Mouse (Mus musculus) heart, postnatal 14 days (tissue): ENCODE measurements around the gene BC004004. TPM values are rescaled to one million over a fixed set of nuclear protein-coding genes. Genes with fewer than 3 reads are reported as not detected.
A peak's percentile ranks its signal among the peaks of the same experiment; 100 is the strongest.
"Not testable (repeated sequence)": the region's sequence is repeated elsewhere in the genome, so short reads cannot be mapped to it uniquely, and the experiment has no call there.

Experiments
- DNase-seq, 2 experiments: peaks; one replicate each; pipeline ENCODE4 v3.0.0; 2021 to 2022
- intact Hi-C: fragments of 180-260 bp; cut with DNase I; formaldehyde crosslinking; loops from one replicate; pipeline ENCODE4 v1.15.1; 2025
- total RNA-seq, 2 experiments: library from RNA; stranded (reverse); gene quantifications; 2 replicates each; pipeline ENCODE4 v1.2.3; 2021

The BC004004 gene
- total RNA-seq, 2 experiments from 2014 or later = 189 to 195 TPM

- intact Hi-C loops = loop anchor here (1.0 kb wide), 1 partner anchor 77 kb away; no protein-coding TSS in a partner anchor
Measured at GRCm38 (mm10) chr17:29293807-29294605, 25.4 kb downstream of the BC004004 start.

GRCm38 (mm10) chr17:29295835-29296234, 27.2 kb downstream of the BC004004 start:
- intact Hi-C loops = no loop called here
- DNase-seq = no peak

More at GRCm38 (mm10) chr17:29293807-29294605, 25.4 kb downstream of the BC004004 start:
- peak; percentile 54 to 63 for DNase-seq

GRCm38 (mm10) chr17:29297321-29297720, 28.7 kb downstream of the BC004004 start:
- intact Hi-C loops = no loop called here
- DNase-seq = no peak

GRCm38 (mm10) chr17:29297813-29298212, 29.2 kb downstream of the BC004004 start:
- DNase-seq = no peak
- intact Hi-C loops = no loop called here

GRCm38 (mm10) chr17:29299282-29299681, 30.7 kb downstream of the BC004004 start:
- DNase-seq = no peak
- intact Hi-C loops = no loop called here

- intact Hi-C loops = no loop called here
- no peak for DNase-seq
Measured at GRCm38 (mm10) chr17:29300926-29301325, 32.3 kb downstream of the BC004004 start.

GRCm38 (mm10) chr17:29301421-29301820, 32.8 kb downstream of the BC004004 start:
- intact Hi-C loops = no loop called here
- no peak for DNase-seq

GRCm38 (mm10) chr17:29302149-29302548, 33.6 kb downstream of the BC004004 start:
- intact Hi-C loops = no loop called here
- peak; percentile 49 to 56 for DNase-seq

- intact Hi-C loops = no loop called here
- no peak for DNase-seq
Measured at GRCm38 (mm10) chr17:29303087-29303486, 34.5 kb downstream of the BC004004 start.

GRCm38 (mm10) chr17:29303856-29304255, 35.3 kb downstream of the BC004004 start:
- intact Hi-C loops = no loop called here
- no peak for DNase-seq

GRCm38 (mm10) chr17:29304376-29305057, 35.9 kb downstream of the BC004004 start:
- DNase-seq = peak; percentile 39 to 50
- intact Hi-C loops = no loop called here

GRCm38 (mm10) chr17:29305058-29305806, 36.6 kb downstream of the BC004004 start:
- peak; percentile 58 to 65 for DNase-seq
- intact Hi-C loops = no loop called here

- intact Hi-C loops = no loop called here
- no peak for DNase-seq
Measured at GRCm38 (mm10) chr17:29305871-29306270, 37.3 kb downstream of the BC004004 start.

- peak in 1 of 2 experiments; percentile 67 for DNase-seq
- intact Hi-C loops = no loop called here
Measured at GRCm38 (mm10) chr17:29310056-29310623, 41.6 kb downstream of the BC004004 start.

- intact Hi-C loops = no loop called here
- no peak for DNase-seq
Measured at GRCm38 (mm10) chr17:29311602-29312001, 43.0 kb downstream of the BC004004 start.

GRCm38 (mm10) chr17:29312082-29312481, 43.5 kb downstream of the BC004004 start:
- intact Hi-C loops = no loop called here
- DNase-seq = no peak

- intact Hi-C loops = no loop called here
- DNase-seq = no peak
Measured at GRCm38 (mm10) chr17:29313300-29313699, 44.7 kb downstream of the BC004004 start.

GRCm38 (mm10) chr17:29315672-29316465, 47.3 kb downstream of the BC004004 start:
- no peak for DNase-seq
- intact Hi-C loops = no loop called here

GRCm38 (mm10) chr17:29316891-29317290, 48.3 kb downstream of the BC004004 start:
- DNase-seq = no peak
- intact Hi-C loops = no loop called here

- intact Hi-C loops, DNase-seq: not testable (repeated sequence)
Measured at GRCm38 (mm10) chr17:29317380-29317779, 48.8 kb downstream of the BC004004 start, which contains the start of gene Pi16. Gene Pi16, plus strand, starts transcription at chr17:29317680.
